Mouse (Mus musculus) forebrain, embryonic 12.5 days (tissue): Measurements from ENCODE around the gene Alox15. TPM values are rescaled to one million over a fixed set of nuclear protein-coding genes. Genes with fewer than 3 reads are reported as not detected.
"Not testable (repeated sequence)": the region's sequence is repeated elsewhere in the genome, so short reads cannot be mapped to it uniquely, and the experiment has no call there.

Experiments used
- ATAC-seq: fragments of 200-750 bp; cut with Nextera tagmentation; 2 replicates; pipeline ENCODE4 v1.8.0; 2017; ENCODE audit warnings: moderate TSS enrichment; ENCODE audit not compliant: low FRiP score
- H3K27ac ChIP-seq: fragments of 300-500 bp; sonication (generic); 2 replicates; pipeline ENCODE4 v1.5.1; 2016; ENCODE audit warnings: mild to moderate bottlenecking
- H3K27me3 ChIP-seq: fragments of 300-500 bp; sonication (generic); 2 replicates; pipeline ENCODE4 v1.6.1; 2016; ENCODE audit warnings: mild to moderate bottlenecking
- H3K36me3 ChIP-seq: fragments of 300-500 bp; sonication (generic); replicated peaks from 2 replicates; pipeline ENCODE4 v1.6.1; 2016; ENCODE audit warnings: mild to moderate bottlenecking
- H3K4me1 ChIP-seq: fragments of 300-500 bp; sonication (generic); 2 replicates; pipeline ENCODE4 v1.6.1; 2016
- H3K4me2 ChIP-seq: fragments of 300-500 bp; sonication (generic); 2 replicates; pipeline ENCODE4 v1.6.1; 2016; ENCODE audit warnings: mild to moderate bottlenecking, moderate library complexity
- H3K4me3 ChIP-seq: fragments of 300-500 bp; sonication (generic); replicated peaks from 2 replicates; pipeline ENCODE4 v1.5.1; 2016; ENCODE audit warnings: mild to moderate bottlenecking
- H3K9ac ChIP-seq: fragments of 300-500 bp; sonication (generic); 2 replicates; pipeline ENCODE4 v1.6.1; 2016; ENCODE audit warnings: mild to moderate bottlenecking
- H3K9me3 ChIP-seq: fragments of 300-500 bp; sonication (generic); 2 replicates; pipeline ENCODE4 v1.6.1; 2016
- WGBS: fragments of 180-500 bp; shearing (Covaris S2); methylation state at CpG from one replicate; pipeline ENCODE4 v1.1.7; 2016; 5-methylcytosine and 5-hydroxymethylcytosine counted together
- polyA plus RNA-seq: library from polyadenylated mRNA; unstranded; fragments of >200 nt; fragmentation: Nextera tagmentation; extraction: Ambion mirVana; gene quantifications from 2 replicates; pipeline ENCODE4 v1.2.1, GENCODE M21; 2016

The Alox15 gene
- 0.08 and 0.34 TPM in 2 replicates for polyA plus RNA-seq

- H3K27me3 ChIP-seq, result peaks cover 67% of the 10 kb centered on the region
- no peak for ATAC-seq
- WGBS, result under 1% methylated on average over 19 of the region's 19 CpGs
These were observed at the start of gene Alox15 for GRCm38 (mm10) chr11:70351868-70352267. TSS of gene Alox15 (minus strand) at chr11:70352031.

GRCm38 (mm10) chr11:70389421-70389820, 37.6 kb upstream of the Alox15 start:
- H3K9ac ChIP-seq, result no peak overlapping the region
- H3K9me3 ChIP-seq, result no peaks in the 10 kb centered on the region
- H3K4me2 ChIP-seq, result no peak overlapping the region
- 93% methylated on average over 5 of the region's 5 CpGs for WGBS
- peaks cover 38% of the 10 kb centered on the region for H3K36me3 ChIP-seq
- H3K27me3 ChIP-seq, result no peaks in the 10 kb centered on the region
- H3K27ac ChIP-seq, result no peak overlapping the region
- no peak for ATAC-seq
- no peaks in the 10 kb centered on the region for H3K4me1 ChIP-seq
- H3K4me3 ChIP-seq, result no peak overlapping the region

More at GRCm38 (mm10) chr11:70351868-70352267, at the start of gene Alox15:
- peak within 1 kb of the TSS; percentile 34 for H3K4me3 ChIP-seq
- H3K27ac ChIP-seq, result no peak within 1 kb of the TSS
- H3K36me3 ChIP-seq, result no peaks in the 10 kb centered on the region
- H3K4me1 ChIP-seq, result peaks cover 14% of the 10 kb centered on the region
- H3K4me2 ChIP-seq, result peak within 1 kb of the TSS; percentile 58
- 0 out of 2 replicates have a peak within 1 kb of the TSS, but pooled peaks have one; percentile 18 for H3K9ac ChIP-seq
- no peaks in the 10 kb centered on the region for H3K9me3 ChIP-seq

GRCm38 (mm10) chr11:70387436-70387835, 35.6 kb upstream of the Alox15 start:
- Histone ChIP-seq H3K4me2 (no peak overlapping the region), H3K36me3 (peaks cover 18% of the 10 kb centered on the region), H3K27ac (no peak overlapping the region), H3K4me1 (no peaks in the 10 kb centered on the region), H3K4me3 (no peak overlapping the region), H3K9me3 (no peaks in the 10 kb centered on the region), H3K9ac (no peak overlapping the region), H3K27me3 (no peaks in the 10 kb centered on the region)
- ATAC-seq, result no peak
- 78% methylated on average over 5 of the region's 5 CpGs for WGBS

GRCm38 (mm10) chr11:70384136-70384535, 32.3 kb upstream of the Alox15 start:
- Histone ChIP-seq H3K9me3 (no peaks in the 10 kb centered on the region), H3K9ac (no peak overlapping the region), H3K27me3 (no peaks in the 10 kb centered on the region), H3K27ac (no peak overlapping the region), H3K4me2 (no peak overlapping the region), H3K4me1 (no peaks in the 10 kb centered on the region), H3K4me3 (no peak overlapping the region), H3K36me3 (peaks cover 10% of the 10 kb centered on the region)
- WGBS, result 93% methylated on average over 3 of the region's 3 CpGs
- ATAC-seq, result no peak

GRCm38 (mm10) chr11:70381330-70381729, 29.5 kb upstream of the Alox15 start:
- Histone ChIP-seq H3K36me3 (peaks cover 7% of the 10 kb centered on the region), H3K9ac (no peak overlapping the region), H3K4me1 (no peaks in the 10 kb centered on the region), H3K4me3 (no peak overlapping the region), H3K27me3 (no peaks in the 10 kb centered on the region), H3K9me3 (no peaks in the 10 kb centered on the region), H3K4me2 (no peak overlapping the region), H3K27ac (no peak overlapping the region)
- 95% methylated on average over 2 of the region's 2 CpGs for WGBS
- ATAC-seq, result no peak

- ATAC-seq, result no peak
- Histone ChIP-seq H3K4me1 (no peaks in the 10 kb centered on the region), H3K36me3 (peaks cover 4% of the 10 kb centered on the region), H3K4me3 (no peak overlapping the region), H3K27ac (no peak overlapping the region), H3K9me3 (no peaks in the 10 kb centered on the region), H3K9ac (no peak overlapping the region), H3K27me3 (no peaks in the 10 kb centered on the region), H3K4me2 (no peak overlapping the region)
- WGBS, result 92% methylated on average over 1 of the region's 1 CpGs
These were observed 28.7 kb upstream of the Alox15 start for GRCm38 (mm10) chr11:70380478-70381005.

- no peak overlapping the region for H3K4me2 ChIP-seq
- H3K4me1 ChIP-seq, result no peaks in the 10 kb centered on the region
- no peak overlapping the region for H3K9ac ChIP-seq
- no peaks in the 10 kb centered on the region for H3K27me3 ChIP-seq
- no peak for ATAC-seq
- no peaks in the 10 kb centered on the region for H3K36me3 ChIP-seq
- H3K4me3 ChIP-seq, result no peak overlapping the region
- no peak overlapping the region for H3K27ac ChIP-seq
- 83% methylated on average over 6 of the region's 6 CpGs for WGBS
- no peaks in the 10 kb centered on the region for H3K9me3 ChIP-seq
These were observed 24.2 kb upstream of the Alox15 start for GRCm38 (mm10) chr11:70376054-70376453.

GRCm38 (mm10) chr11:70374302-70374701, 22.5 kb upstream of the Alox15 start:
- Histone ChIP-seq H3K9ac (no peak overlapping the region), H3K27ac (no peak overlapping the region), H3K4me1 (no peaks in the 10 kb centered on the region), H3K4me2 (no peak overlapping the region), H3K27me3 (no peaks in the 10 kb centered on the region), H3K4me3 (no peak overlapping the region), H3K9me3 (no peaks in the 10 kb centered on the region), H3K36me3 (no peaks in the 10 kb centered on the region)
- no peak for ATAC-seq
- WGBS, result 66% methylated on average over 3 of the region's 3 CpGs

GRCm38 (mm10) chr11:70372849-70373557, 21.2 kb upstream of the Alox15 start:
- no peak overlapping the region for H3K4me3 ChIP-seq
- WGBS, result 86% methylated on average over 7 of the region's 7 CpGs

GRCm38 (mm10) chr11:70372396-70372795, 20.6 kb upstream of the Alox15 start:
- no peaks in the 10 kb centered on the region for H3K4me1 ChIP-seq
- no peaks in the 10 kb centered on the region for H3K9me3 ChIP-seq
- H3K27me3 ChIP-seq, result no peaks in the 10 kb centered on the region
- no peak overlapping the region for H3K4me2 ChIP-seq
- no peak for ATAC-seq
- no peak overlapping the region for H3K9ac ChIP-seq
- H3K27ac ChIP-seq, result no peak overlapping the region
- H3K4me3 ChIP-seq, result no peak overlapping the region
- no peaks in the 10 kb centered on the region for H3K36me3 ChIP-seq

More at GRCm38 (mm10) chr11:70372849-70373557, 21.2 kb upstream of the Alox15 start:
- Histone ChIP-seq H3K27me3 (no peaks in the 10 kb centered on the region), H3K27ac (no peak overlapping the region), H3K9ac (no peak overlapping the region), H3K4me2 (no peak overlapping the region), H3K4me1 (no peaks in the 10 kb centered on the region), H3K36me3 (no peaks in the 10 kb centered on the region), H3K9me3 (no peaks in the 10 kb centered on the region)
- ATAC-seq, result no peak

GRCm38 (mm10) chr11:70368626-70369025, 16.8 kb upstream of the Alox15 start:
- not testable (repeated sequence) for H3K9me3 ChIP-seq, ATAC-seq, H3K4me1 ChIP-seq, H3K9ac ChIP-seq, H3K27ac ChIP-seq, H3K36me3 ChIP-seq, H3K4me2 ChIP-seq, H3K4me3 ChIP-seq, H3K27me3 ChIP-seq
- 69% methylated on average over 2 of the region's 2 CpGs for WGBS

GRCm38 (mm10) chr11:70367701-70368100, 15.9 kb upstream of the Alox15 start:
- H3K9me3 ChIP-seq, H3K4me2 ChIP-seq, H3K9ac ChIP-seq, H3K27ac ChIP-seq, H3K4me1 ChIP-seq, H3K27me3 ChIP-seq, ATAC-seq, H3K4me3 ChIP-seq, H3K36me3 ChIP-seq: not testable (repeated sequence)
- 83% methylated on average over 6 of the region's 6 CpGs for WGBS

- Histone ChIP-seq H3K9ac (no peak overlapping the region), H3K4me2 (no peak overlapping the region), H3K27ac (no peak overlapping the region), H3K4me3 (no peak overlapping the region), H3K9me3 (no peaks in the 10 kb centered on the region), H3K27me3 (peaks cover 64% of the 10 kb centered on the region), H3K4me1 (peaks cover 14% of the 10 kb centered on the region), H3K36me3 (no peaks in the 10 kb centered on the region)
- ATAC-seq, result no peak
- 90% methylated on average over 9 of the region's 9 CpGs for WGBS
These were observed 3.2 kb downstream of the Alox15 start for GRCm38 (mm10) chr11:70348630-70349029.
